Mouse (Mus musculus) embryonic fibroblast, embryonic 13.5 days (primary cell): ENCODE measurements around the gene Cnot2.

Experiments
- CTCF ChIP-seq: IDR thresholded peaks from 2 replicates; pipeline ENCODE4 v1.5.1; 2011; ENCODE audit warnings: mild to moderate bottlenecking, control low read depth, low read length, moderate library complexity, borderline replicate concordance; ENCODE audit not compliant: insufficient read depth
- POLR2A ChIP-seq: IDR thresholded peaks from 2 replicates; pipeline ENCODE4 v1.6.1; 2011; ENCODE audit warnings: low read depth, mild to moderate bottlenecking, control low read depth, low read length, moderate library complexity

DNA sequence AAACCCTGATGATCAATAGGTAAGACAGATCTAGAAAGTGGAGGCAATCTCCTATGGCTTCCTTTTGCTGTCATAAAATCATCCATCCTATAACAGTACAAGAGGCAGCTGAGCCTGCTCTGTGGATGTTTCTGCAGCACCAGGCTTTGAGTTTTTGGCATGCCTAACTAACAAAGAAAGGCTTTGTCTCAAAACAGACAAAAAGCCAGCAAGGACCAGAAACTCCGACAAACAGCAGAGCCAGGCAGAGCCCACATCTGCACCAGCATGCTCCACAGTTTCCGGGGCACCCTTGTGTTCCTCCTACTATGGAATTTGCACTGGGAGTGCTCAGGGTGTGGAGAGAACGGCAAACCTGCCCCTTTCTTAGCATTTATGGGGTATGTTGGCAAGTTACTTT lies 47.0 kb downstream of the Cnot2 start:
- TF ChIP-seq POLR2A, result no peak
- TF ChIP-seq CTCF, result no peak
